Mouse (Mus musculus) megakaryocyte, embryonic 14.5 days (primary cell): ENCODE data around the gene Nfib.

Source experiments
- FLI1 ChIP-seq: IDR thresholded peaks from 2 replicates; pipeline ENCODE4 v1.6.1; 2012; ENCODE audit warnings: low read length, inconsistent platforms, mixed read lengths
- GATA1 ChIP-seq: IDR thresholded peaks from 3 replicates; pipeline ENCODE4 v1.6.1; 2012; ENCODE audit warnings: mixed read lengths, low read length, inconsistent platforms, borderline replicate concordance

DNA sequence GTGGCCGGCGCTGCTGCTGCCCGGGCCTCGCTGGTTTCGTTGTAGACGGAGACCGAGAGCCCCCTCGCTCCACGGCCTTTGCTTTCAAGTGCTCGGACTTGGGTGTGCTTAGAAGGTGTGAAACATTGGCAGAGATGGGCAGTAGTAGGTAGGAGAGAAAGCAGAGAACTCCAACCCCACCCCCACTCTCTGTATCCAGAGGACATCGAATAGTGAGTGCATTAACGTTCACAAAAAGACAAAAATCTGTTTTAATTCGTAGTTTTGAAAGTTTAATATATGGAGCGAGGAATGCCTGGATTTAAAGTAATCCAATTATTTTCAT lies 192.2 kb downstream of the Nfib start:
- TF ChIP-seq GATA1 (no peak), FLI1 (no peak)
